Mouse (Mus musculus) olfactory bulb, adult 2 months (tissue): ENCODE data around the gene Kcna6. TPM values are rescaled to one million over a fixed set of nuclear protein-coding genes. Genes with fewer than 3 reads are reported as not detected.

ENCODE experiments used
- H3K27ac ChIP-seq: fragments of 200-500 bp; 2 replicates; pipeline ENCODE4 v1.5.1; 2012; ENCODE audit warnings: low read depth, low read length; ENCODE audit not compliant: insufficient read depth
- H3K4me1 ChIP-seq: fragments of 200-500 bp; 2 replicates; pipeline ENCODE4 v1.6.1; 2012; ENCODE audit warnings: low read length; ENCODE audit not compliant: control insufficient read depth, insufficient read depth
- H3K4me3 ChIP-seq: fragments of 200-500 bp; 2 replicates; pipeline ENCODE4 v1.5.1; 2012; ENCODE audit warnings: mild to moderate bottlenecking, low read depth, low read length, moderate library complexity; ENCODE audit not compliant: insufficient read depth
- CTCF ChIP-seq: fragments of 200-500 bp; IDR thresholded peaks from 2 replicates; pipeline ENCODE4 v1.5.1; 2012; ENCODE audit warnings: low read depth, mild to moderate bottlenecking, low read length, moderate library complexity; ENCODE audit not compliant: insufficient read depth
- POLR2A ChIP-seq: fragments of 200-500 bp; IDR thresholded peaks from 2 replicates; pipeline ENCODE4 v1.6.1; 2012; ENCODE audit warnings: mild to moderate bottlenecking, low read depth, low read length, moderate library complexity; ENCODE audit not compliant: insufficient read depth
- WGBS: fragments of 180-500 bp; shearing (Covaris S2); methylation state at CpG from one replicate; pipeline ENCODE4 v1.1.7; 2018; 5-methylcytosine and 5-hydroxymethylcytosine counted together
- polyA plus RNA-seq: library from polyadenylated mRNA; stranded (reverse); fragments of >200 nt; gene quantifications from 2 replicates; pipeline ENCODE4 v1.2.4, GENCODE M21; 2012; ENCODE audit warnings: low replicate concordance; ENCODE audit not compliant: missing spikeins, insufficient read depth, insufficient read length

Kcna6 gene
- polyA plus RNA-seq, 1 experiment = not detected

GRCm38 (mm10) chr6:126768957-126769665, 28.6 kb upstream of the Kcna6 start:
- WGBS = 63% methylated on average over 11 of the region's 11 CpGs
- Histone ChIP-seq H3K27ac (no peak overlapping the region), H3K4me3 (no peak overlapping the region), H3K4me1 (peaks cover 4% of the 10 kb centered on the region; the same call in 1 of the 2 replicates)
- no peak for TF ChIP-seq POLR2A
- no peak for TF ChIP-seq CTCF

- no peak overlapping the region for H3K4me3 ChIP-seq
- H3K27ac ChIP-seq = no peak overlapping the region
- WGBS = 31% methylated on average over 7 of the region's 7 CpGs
- H3K4me1 ChIP-seq = peaks cover 4% of the 10 kb centered on the region; the same call in 1 of the 2 replicates
- no peak for TF ChIP-seq CTCF
- no peak for TF ChIP-seq POLR2A
Measured at GRCm38 (mm10) chr6:126767610-126768532, 27.4 kb upstream of the Kcna6 start.

- peaks cover 4% of the 10 kb centered on the region; the same call in 1 of the 2 replicates for H3K4me1 ChIP-seq
- H3K4me3 ChIP-seq = no peak overlapping the region
- TF ChIP-seq POLR2A (no peak), CTCF (no peak)
- no peak overlapping the region for H3K27ac ChIP-seq
- WGBS = 57% methylated on average over 5 of the region's 5 CpGs
Measured at GRCm38 (mm10) chr6:126766552-126766951, 26.1 kb upstream of the Kcna6 start.

GRCm38 (mm10) chr6:126764563-126765091, 24.2 kb upstream of the Kcna6 start:
- peaks cover 4% of the 10 kb centered on the region; the same call in 1 of the 2 replicates for H3K4me1 ChIP-seq
- WGBS = 53% methylated on average over 11 of the region's 11 CpGs
- no peak for TF ChIP-seq POLR2A
- no peak for TF ChIP-seq CTCF
- H3K27ac ChIP-seq = no peak overlapping the region
- no peak overlapping the region for H3K4me3 ChIP-seq

GRCm38 (mm10) chr6:126761362-126761761, 20.9 kb upstream of the Kcna6 start:
- no peaks in the 10 kb centered on the region for H3K4me1 ChIP-seq
- H3K27ac ChIP-seq = no peak overlapping the region
- no peak for TF ChIP-seq CTCF
- no peak for TF ChIP-seq POLR2A
- 80% methylated on average over 4 of the region's 4 CpGs for WGBS
- H3K4me3 ChIP-seq = no peak overlapping the region

- 53% methylated on average over 8 of the region's 8 CpGs for WGBS
- Histone ChIP-seq H3K27ac (no peak overlapping the region), H3K4me1 (no peaks in the 10 kb centered on the region), H3K4me3 (no peak overlapping the region)
- TF ChIP-seq CTCF (no peak), POLR2A (no peak)
Measured at GRCm38 (mm10) chr6:126755729-126756411, 15.4 kb upstream of the Kcna6 start.

- no peak for TF ChIP-seq CTCF
- TF ChIP-seq POLR2A = no peak
- no peak overlapping the region for H3K4me3 ChIP-seq
- no peak overlapping the region for H3K27ac ChIP-seq
- WGBS = 52% methylated on average over 12 of the region's 12 CpGs
- H3K4me1 ChIP-seq = no peaks in the 10 kb centered on the region
Measured at GRCm38 (mm10) chr6:126752520-126752919, 12.0 kb upstream of the Kcna6 start.

GRCm38 (mm10) chr6:126745888-126746287, 5.4 kb upstream of the Kcna6 start:
- no peak for TF ChIP-seq POLR2A
- no peak for TF ChIP-seq CTCF
- 0 out of 2 replicates have a peak, but pooled peaks cover 2% of the 10 kb centered on the region for H3K4me1 ChIP-seq
- H3K4me3 ChIP-seq = no peak overlapping the region
- no peak overlapping the region for H3K27ac ChIP-seq
- 48% methylated on average over 1 of the region's 1 CpGs for WGBS

GRCm38 (mm10) chr6:126742610-126743009, 2.1 kb upstream of the Kcna6 start:
- WGBS = 50% methylated on average over 3 of the region's 3 CpGs
- H3K27ac ChIP-seq = no peak overlapping the region
- TF ChIP-seq POLR2A = no peak
- peaks cover 28% of the 10 kb centered on the region for H3K4me1 ChIP-seq
- H3K4me3 ChIP-seq = no peak overlapping the region
